Mouse (Mus musculus) liver, embryonic 14.5 days (tissue): Measurements from ENCODE around the gene Vmn1r188. TPM values are rescaled to one million over a fixed set of nuclear protein-coding genes. Genes with fewer than 3 reads are reported as not detected.

Experiments used
- ATAC-seq: fragments of 200-750 bp; cut with Nextera tagmentation; 2 replicates; pipeline ENCODE4 v1.8.0; 2017; ENCODE audit warnings: moderate number of reproducible peaks, mild to moderate bottlenecking, moderate library complexity; ENCODE audit not compliant: insufficient read depth
- DNase-seq, 3 experiments: peaks; one replicate each; pipeline ENCODE4 v3.0.0-alpha.2; 2012 to 2013; ENCODE audit warnings: low read depth in 3 of 3, low spot score in 3 of 3
- H3K27ac ChIP-seq: fragments of 300-500 bp; sonication (generic); 2 replicates; pipeline ENCODE4 v1.5.1; 2014; ENCODE audit warnings: moderate library complexity, mild to moderate bottlenecking, control low read depth, inconsistent platforms
- H3K27me3 ChIP-seq: fragments of 300-500 bp; sonication (generic); 2 replicates; pipeline ENCODE4 v1.6.1; 2014; ENCODE audit warnings: mild to moderate bottlenecking, low read length, moderate library complexity; ENCODE audit not compliant: control insufficient read depth, insufficient read depth
- H3K36me3 ChIP-seq: fragments of 300-500 bp; sonication (generic); replicated peaks from 2 replicates; pipeline ENCODE4 v1.6.1; 2014; ENCODE audit warnings: low read depth; ENCODE audit not compliant: control insufficient read depth, insufficient read depth
- H3K4me1 ChIP-seq, 2 experiments: fragments of 200-500 bp in 1 of 2; fragments of 300-500 bp in 1 of 2; sonication (generic) in 1 of 2; replicated peaks; 2 replicates each; pipeline ENCODE4 v1.6.1; 2012 to 2014; ENCODE audit warnings: antibody characterized with exemption in 1 of 2, inconsistent platforms in 1 of 2, low read length in 1 of 2; ENCODE audit not compliant: control insufficient read depth in 2 of 2, insufficient read depth in 2 of 2
- H3K4me2 ChIP-seq: fragments of 300-500 bp; sonication (generic); 2 replicates; pipeline ENCODE4 v1.6.1; 2014; ENCODE audit warnings: low read depth, mild to moderate bottlenecking, control low read depth, moderate library complexity
- H3K4me3 ChIP-seq, 2 experiments: fragments of 200-500 bp in 1 of 2; fragments of 300-500 bp in 1 of 2; sonication (generic) in 1 of 2; 2 replicates each; pipeline ENCODE4 v1.5.1; 2012 to 2014; ENCODE audit warnings: low read depth in 2 of 2, low read length in 2 of 2, mild to moderate bottlenecking in 2 of 2, control low read depth in 1 of 2, inconsistent platforms in 1 of 2, moderate library complexity in 1 of 2; ENCODE audit not compliant: insufficient read depth in 1 of 2
- H3K9ac ChIP-seq: fragments of 300-500 bp; sonication (generic); replicated peaks from 2 replicates; pipeline ENCODE4 v1.6.1; 2014; ENCODE audit warnings: mild to moderate bottlenecking, control low read depth, moderate library complexity
- H3K9me3 ChIP-seq: fragments of 300-500 bp; sonication (generic); 2 replicates; pipeline ENCODE4 v1.6.1; 2016; ENCODE audit warnings: low read length, mixed read lengths; ENCODE audit not compliant: control insufficient read depth
- CTCF ChIP-seq: IDR thresholded peaks from 2 replicates; pipeline ENCODE4 v1.5.1; 2016; ENCODE audit warnings: antibody characterized with exemption, low read depth, control low read depth
- EP300 ChIP-seq: IDR thresholded peaks from 2 replicates; pipeline ENCODE4 v1.6.1; 2016; ENCODE audit warnings: antibody characterized with exemption, low read depth
- WGBS: fragments of 180-500 bp; shearing (Covaris S2); extraction: QIAGEN DNeasy Blood & Tissue Kit; methylation state at CpG from one replicate; pipeline ENCODE4 v1.1.7; 2014; ENCODE audit not compliant: insufficient replicate concordance; 5-methylcytosine and 5-hydroxymethylcytosine counted together
- polyA plus RNA-seq, 2 experiments: library from polyadenylated mRNA; depleted of rRNA in 1 of 2; stranded (reverse) in 1 of 2; unstranded in 1 of 2; fragments of >200 nt; fragmentation: Nextera tagmentation in 1 of 2; extraction: Ambion mirVana in 1 of 2; gene quantifications; 2 replicates each; pipeline versions ENCODE4 v1.2.1 to v1.2.3; 2012 to 2014

Vmn1r188 gene
- polyA plus RNA-seq, 2 experiments, result not detected

GRCm38 (mm10) chr13:22036986-22037385 lies 47.3 kb upstream of the Vmn1r188 start:
- peak overlapping the region; percentile 42 to 67 for H3K4me3 ChIP-seq

GRCm38 (mm10) chr13:22037415-22037814 lies 46.8 kb upstream of the Vmn1r188 start:
- H3K27ac ChIP-seq, result peak overlapping the region; percentile 100
- TF ChIP-seq EP300 (no peak), CTCF (no peak)
- no peak for ATAC-seq
- no peak for DNase-seq
- no peaks in the 10 kb centered on the region for H3K9me3 ChIP-seq
- peak overlapping the region; percentile 78 for H3K9ac ChIP-seq
- H3K27me3 ChIP-seq, result no peaks in the 10 kb centered on the region
- H3K4me1 ChIP-seq, result peaks cover 18 to 34% of the 10 kb centered on the region in 2 experiments
- WGBS, result 38% methylated on average over 2 of the region's 2 CpGs
- H3K4me3 ChIP-seq, result peak overlapping the region in 1 of 2 experiments; percentile 42; a peak in 3 of 4 replicates
- no peaks in the 10 kb centered on the region for H3K36me3 ChIP-seq
- peak overlapping the region; percentile 72 for H3K4me2 ChIP-seq

More at GRCm38 (mm10) chr13:22036986-22037385, 47.3 kb upstream of the Vmn1r188 start:
- WGBS, result 22% methylated on average over 3 of the region's 3 CpGs
- Histone ChIP-seq H3K4me1 (peaks cover 18 to 31% of the 10 kb centered on the region in 2 experiments), H3K27me3 (no peaks in the 10 kb centered on the region), H3K36me3 (no peaks in the 10 kb centered on the region), H3K9ac (peak overlapping the region; percentile 78), H3K27ac (peak overlapping the region; percentile 100), H3K4me2 (peak overlapping the region; percentile 72), H3K9me3 (no peaks in the 10 kb centered on the region)
- DNase-seq, result no peak
- no peak for ATAC-seq
- TF ChIP-seq CTCF, result no peak
- no peak for TF ChIP-seq EP300

- H3K9me3 ChIP-seq, result no peaks in the 10 kb centered on the region
- H3K4me1 ChIP-seq, result peaks cover 18 to 26% of the 10 kb centered on the region in 2 experiments
- no peaks in the 10 kb centered on the region for H3K36me3 ChIP-seq
- WGBS, result 54% methylated on average over 5 of the region's 5 CpGs
- no peak for TF ChIP-seq EP300
- no peak for TF ChIP-seq CTCF
- H3K4me2 ChIP-seq, result peak overlapping the region; percentile 72
- ATAC-seq (no peak), DNase-seq (no peak)
- peak overlapping the region; percentile 91 for H3K9ac ChIP-seq
- H3K27me3 ChIP-seq, result no peaks in the 10 kb centered on the region
- H3K4me3 ChIP-seq, result peak overlapping the region; percentile 32 to 67; a peak in 3 of 4 replicates
- peak overlapping the region; percentile 100 for H3K27ac ChIP-seq
Observed at GRCm38 (mm10) chr13:22039364-22039763, 44.9 kb upstream of the Vmn1r188 start.

GRCm38 (mm10) chr13:22039951-22040463 lies 44.2 kb upstream of the Vmn1r188 start:
- peak overlapping the region; percentile 100 for H3K27ac ChIP-seq
- DNase-seq (no peak), ATAC-seq (no peak)
- TF ChIP-seq CTCF, result no peak
- TF ChIP-seq EP300, result no peak
- 4% methylated on average over 2 of the region's 2 CpGs for WGBS
- peak overlapping the region; percentile 63 to 67 for H3K4me3 ChIP-seq
- H3K4me1 ChIP-seq, result peaks cover 23 to 31% of the 10 kb centered on the region in 2 experiments
- H3K27me3 ChIP-seq, result no peaks in the 10 kb centered on the region
- no peaks in the 10 kb centered on the region for H3K36me3 ChIP-seq
- peak overlapping the region; percentile 91 for H3K9ac ChIP-seq
- no peaks in the 10 kb centered on the region for H3K9me3 ChIP-seq
- peak overlapping the region; percentile 72 for H3K4me2 ChIP-seq

DNA sequence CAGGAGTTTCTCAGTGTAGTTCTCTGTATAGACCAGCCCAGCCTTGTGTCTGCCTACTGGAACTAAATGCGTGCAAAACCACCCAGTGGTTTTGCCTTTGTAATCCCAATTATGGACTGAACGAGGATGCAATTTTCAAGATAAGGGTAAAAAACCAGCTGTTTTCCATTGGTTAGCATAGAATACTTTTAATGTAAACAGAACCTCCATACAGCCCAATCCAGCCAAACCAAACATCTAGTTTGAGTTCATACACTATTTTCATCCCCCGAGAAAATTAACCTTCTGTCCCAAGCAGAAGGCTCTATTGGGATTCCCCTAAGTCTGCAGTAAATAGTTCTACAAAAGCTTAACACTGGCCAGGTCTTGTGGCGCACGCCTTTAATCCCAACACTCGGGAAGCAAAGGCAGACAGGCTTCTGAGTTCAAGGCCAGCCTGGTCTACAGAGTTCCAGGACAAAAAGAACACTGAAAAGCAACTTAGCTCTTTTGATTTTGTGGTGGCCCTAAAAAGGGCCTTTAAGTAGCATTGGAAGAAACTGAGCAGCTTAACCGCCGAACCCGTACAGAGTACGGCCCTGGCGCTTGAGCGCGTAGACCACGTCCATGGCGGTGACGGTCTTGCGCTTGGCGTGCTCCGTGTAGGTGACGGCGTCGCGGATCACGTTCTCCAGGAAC lies 43.6 kb upstream of the Vmn1r188 start:
- Histone ChIP-seq H3K9ac (peak overlapping the region; percentile 91), H3K27me3 (no peaks in the 10 kb centered on the region), H3K4me2 (peak overlapping the region; percentile 72), H3K9me3 (no peaks in the 10 kb centered on the region), H3K4me3 (peak overlapping the region; percentile 63 to 67), H3K27ac (peak overlapping the region; percentile 100), H3K36me3 (no peaks in the 10 kb centered on the region), H3K4me1 (peaks cover 24 to 37% of the 10 kb centered on the region in 2 experiments)
- DNase-seq (peak in 2 of 3 experiments; percentile 69 to 87), ATAC-seq (peak; percentile 44)
- under 1% methylated on average over 17 of the region's 24 CpGs for WGBS
- TF ChIP-seq EP300 (peak; percentile 30), CTCF (no peak)
